Mouse (Mus musculus) spleen, adult 2 months (tissue): ENCODE measurements around the gene Urah. TPM values are rescaled to one million over a fixed set of nuclear protein-coding genes. Genes with fewer than 3 reads are reported as not detected.

Experiments used
- DNase-seq, 2 experiments: peaks; one replicate each; pipeline versions ENCODE4 v3.0.0 to v3.0.0-alpha.2; 2012 to 2021; ENCODE audit warnings: low spot score in 2 of 2, low read depth in 1 of 2
- H3K27ac ChIP-seq: fragments of 200-500 bp; 2 replicates; pipeline ENCODE4 v1.5.1; 2012; ENCODE audit warnings: low read length, inconsistent platforms; ENCODE audit not compliant: insufficient read depth
- H3K27me3 ChIP-seq: fragments of 200-500 bp; 2 replicates; pipeline ENCODE4 v1.6.1; 2012; ENCODE audit warnings: mild to moderate bottlenecking, moderate library complexity, low read length, inconsistent platforms; ENCODE audit not compliant: control insufficient read depth, insufficient read depth
- H3K36me3 ChIP-seq: fragments of 200-500 bp; 2 replicates; pipeline ENCODE4 v1.6.1; 2012; ENCODE audit warnings: mild to moderate bottlenecking, low read length, inconsistent platforms; ENCODE audit not compliant: control insufficient read depth, insufficient read depth
- H3K4me1 ChIP-seq: fragments of 200-500 bp; 2 replicates; pipeline ENCODE4 v1.6.1; 2011; ENCODE audit warnings: inconsistent platforms; ENCODE audit not compliant: control insufficient read depth, insufficient read depth, insufficient read length
- H3K4me3 ChIP-seq: fragments of 200-500 bp; 2 replicates; pipeline ENCODE4 v1.5.1; 2011; ENCODE audit warnings: mild to moderate bottlenecking, inconsistent platforms; ENCODE audit not compliant: insufficient read depth, insufficient read length; ENCODE audit errors: extremely low read depth
- CTCF ChIP-seq: fragments of 200-500 bp; IDR thresholded peaks from 2 replicates; pipeline ENCODE4 v1.5.1; 2011; ENCODE audit warnings: mild to moderate bottlenecking, inconsistent platforms; ENCODE audit not compliant: insufficient read depth, insufficient read length, insufficient replicate concordance; ENCODE audit errors: extremely low read depth
- POLR2A ChIP-seq: fragments of 200-500 bp; IDR thresholded peaks from 2 replicates; pipeline ENCODE4 v1.6.1; 2011; ENCODE audit warnings: low read depth, low read length, inconsistent platforms
- WGBS: fragments of 180-500 bp; shearing (Covaris S2); methylation state at CpG from one replicate; pipeline ENCODE4 v1.1.7; 2018; 5-methylcytosine and 5-hydroxymethylcytosine counted together
- polyA plus RNA-seq: library from polyadenylated mRNA; depleted of rRNA; stranded (reverse); fragments of >200 nt; gene quantifications from 2 replicates; pipeline ENCODE4 v1.2.3, GENCODE M21; 2012

Urah gene
- polyA plus RNA-seq, 1 experiment: 1.1 TPM

DNA sequence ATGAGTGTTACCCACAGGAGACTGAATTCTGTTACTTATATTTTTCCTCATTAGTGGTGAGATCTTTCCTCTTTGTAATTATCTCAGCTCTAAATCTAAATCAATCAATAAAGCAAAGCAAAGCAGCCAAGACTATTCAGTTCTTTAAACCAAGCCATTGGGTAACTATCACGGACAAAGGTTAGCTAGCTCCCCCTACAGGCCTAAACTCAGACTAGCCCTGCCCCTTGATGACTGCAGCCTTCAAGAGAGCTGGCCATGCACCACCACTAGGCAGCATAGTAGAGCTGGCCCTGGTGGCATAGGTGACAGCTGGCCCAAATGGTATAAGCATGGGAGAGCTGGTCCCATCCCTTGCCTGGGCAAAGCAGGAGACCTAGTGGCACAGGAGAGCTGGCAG is 29.1 kb upstream of the Urah start:
- no peaks in the 10 kb centered on the region for H3K36me3 ChIP-seq
- no peak overlapping the region for H3K27ac ChIP-seq
- TF ChIP-seq POLR2A (no peak), CTCF (peak; percentile 29; the same call in 1 of the 2 replicates)
- H3K4me1 ChIP-seq: no peaks in the 10 kb centered on the region
- DNase-seq: peak in 1 of 2 experiments; percentile 3
- no peaks in the 10 kb centered on the region for H3K27me3 ChIP-seq
- no peak overlapping the region for H3K4me3 ChIP-seq
- 12% methylated on average over 1 of the region's 1 CpGs for WGBS

DNA sequence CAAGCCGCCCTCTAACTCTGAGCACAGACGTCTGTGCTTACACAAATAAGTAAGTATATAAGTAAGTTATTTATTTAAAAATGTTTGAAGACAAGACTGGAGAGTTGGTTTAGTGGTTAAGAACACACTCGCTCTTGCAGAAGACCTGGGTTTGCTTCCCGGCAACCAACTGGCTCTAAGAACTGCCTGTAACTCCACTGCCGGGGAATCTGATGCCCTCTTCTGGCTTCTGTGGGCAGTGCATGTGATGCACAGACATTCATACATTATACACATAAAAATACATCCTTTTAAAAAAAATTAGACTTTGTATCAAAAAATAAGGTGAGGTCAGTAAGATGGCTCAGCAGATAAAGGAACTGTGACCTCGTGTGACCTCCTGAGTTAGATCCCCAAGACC is 24.3 kb upstream of the Urah start:
- no peak for DNase-seq
- 86% methylated on average over 6 of the region's 6 CpGs for WGBS
- H3K4me3 ChIP-seq: no peak overlapping the region
- no peaks in the 10 kb centered on the region for H3K4me1 ChIP-seq
- no peak for TF ChIP-seq CTCF
- TF ChIP-seq POLR2A: no peak
- no peaks in the 10 kb centered on the region for H3K36me3 ChIP-seq
- H3K27ac ChIP-seq: no peak overlapping the region
- no peaks in the 10 kb centered on the region for H3K27me3 ChIP-seq

- TF ChIP-seq CTCF (no peak), POLR2A (no peak)
- 92% methylated on average over 13 of the region's 13 CpGs for WGBS
- Histone ChIP-seq H3K27me3 (no peaks in the 10 kb centered on the region), H3K4me3 (no peak overlapping the region), H3K27ac (no peak overlapping the region), H3K36me3 (no peaks in the 10 kb centered on the region), H3K4me1 (no peaks in the 10 kb centered on the region)
- DNase-seq: no peak
Measured at GRCm38 (mm10) chr7:140811714-140812113, 23.1 kb upstream of the Urah start.

DNA sequence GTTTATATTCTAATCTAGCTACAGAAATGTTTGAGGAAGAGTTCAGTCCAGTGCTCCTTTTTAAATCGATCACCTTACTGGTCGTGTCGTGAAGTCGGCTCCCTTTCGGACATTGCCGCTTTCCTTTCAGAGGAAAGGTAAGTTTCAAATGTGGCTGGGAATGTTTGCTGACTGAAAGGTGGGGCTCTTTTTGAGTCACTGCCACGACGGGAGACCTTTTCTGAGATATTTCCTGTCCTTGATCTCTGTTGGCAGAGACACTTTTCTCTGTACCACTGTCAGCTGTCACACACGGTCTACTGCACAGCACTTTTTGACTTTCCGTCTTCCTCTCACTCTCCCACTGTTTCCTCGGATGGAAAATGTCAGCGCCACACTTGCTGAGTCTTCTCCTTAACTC is 22.0 kb upstream of the Urah start:
- Histone ChIP-seq H3K27me3 (no peaks in the 10 kb centered on the region), H3K4me3 (no peak overlapping the region), H3K27ac (no peak overlapping the region), H3K36me3 (no peaks in the 10 kb centered on the region), H3K4me1 (no peaks in the 10 kb centered on the region)
- WGBS: 81% methylated on average over 12 of the region's 12 CpGs
- DNase-seq: no peak
- TF ChIP-seq POLR2A (no peak), CTCF (no peak)

DNA sequence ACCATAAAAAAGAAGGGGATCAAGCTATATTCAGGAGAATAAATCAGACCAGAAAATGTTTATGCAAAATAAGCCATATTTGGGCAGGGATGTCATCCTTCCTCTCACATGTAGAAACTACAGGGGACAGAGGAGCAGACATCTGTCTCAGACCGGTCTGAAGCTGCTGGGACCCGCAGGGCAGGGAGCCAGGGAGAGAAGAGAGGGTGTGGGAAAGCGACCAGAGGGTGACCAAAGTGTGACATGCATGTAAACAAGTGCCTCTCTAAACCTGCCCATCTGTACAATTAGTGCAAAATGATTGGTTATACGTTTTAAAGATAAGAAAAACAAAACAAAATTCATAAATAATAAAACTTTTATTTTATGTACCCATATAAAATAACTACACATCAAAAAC is 14.6 kb upstream of the Urah start:
- H3K27ac ChIP-seq: no peak overlapping the region
- WGBS: 75% methylated on average over 4 of the region's 4 CpGs
- TF ChIP-seq POLR2A (no peak), CTCF (no peak)
- H3K4me3 ChIP-seq: no peak overlapping the region
- peaks cover 2% of the 10 kb centered on the region; the same call in 1 of the 2 replicates for H3K27me3 ChIP-seq
- H3K4me1 ChIP-seq: no peaks in the 10 kb centered on the region; the same call in 1 of the 2 replicates
- H3K36me3 ChIP-seq: no peaks in the 10 kb centered on the region
- no peak for DNase-seq

DNA sequence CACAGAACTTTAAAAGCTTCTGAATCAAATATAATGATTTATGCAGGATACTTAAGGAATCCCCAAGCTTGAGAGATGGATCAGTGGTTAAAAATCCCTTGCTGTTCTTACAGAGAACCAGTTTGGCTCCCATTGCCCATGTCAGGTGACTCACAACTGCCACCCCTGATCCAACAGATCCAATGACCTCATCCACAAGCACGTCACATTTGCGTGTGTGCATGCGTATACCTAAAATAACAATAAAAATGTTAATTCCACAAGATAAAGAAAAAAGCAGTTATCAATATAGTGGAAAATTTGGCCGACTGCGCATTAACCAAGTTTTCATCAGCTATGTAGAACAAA is 13.5 kb upstream of the Urah start:
- no peak overlapping the region for H3K4me3 ChIP-seq
- H3K4me1 ChIP-seq: no peaks in the 10 kb centered on the region; the same call in 1 of the 2 replicates
- peaks cover 2% of the 10 kb centered on the region; the same call in 1 of the 2 replicates for H3K27me3 ChIP-seq
- no peaks in the 10 kb centered on the region for H3K36me3 ChIP-seq
- TF ChIP-seq CTCF: no peak
- TF ChIP-seq POLR2A: no peak
- no peak overlapping the region for H3K27ac ChIP-seq
- 82% methylated on average over 5 of the region's 5 CpGs for WGBS
- DNase-seq: no peak

GRCm38 (mm10) chr7:140821653-140822329 is 13.0 kb upstream of the Urah start, which contains the start of gene Zfp941:
Gene Zfp941 (minus strand): TSS chr7:140822178.
- Histone ChIP-seq H3K36me3 (no peaks in the 10 kb centered on the region), H3K27me3 (peaks cover 2% of the 10 kb centered on the region; the same call in 1 of the 2 replicates), H3K27ac (no peak within 1 kb of the TSS), H3K4me1 (no peaks in the 10 kb centered on the region; the same call in 1 of the 2 replicates), H3K4me3 (peak within 1 kb of the TSS; percentile 38; the same call in 1 of the 2 replicates)
- 7% methylated on average over 21 of the region's 21 CpGs for WGBS
- no peak for TF ChIP-seq POLR2A
- TF ChIP-seq CTCF: no peak
- no peak for DNase-seq
